Mouse (Mus musculus) CH12.LX (cell line): Measurements from ENCODE around the gene Pgap3. TPM values are rescaled to one million over a fixed set of nuclear protein-coding genes. Genes with fewer than 3 reads are reported as not detected.

Experiments
- DNase-seq: peaks from one replicate; pipeline ENCODE4 v3.0.0-alpha.2; 2013; ENCODE audit errors: extremely low read depth
- H3K27ac ChIP-seq: 2 replicates; pipeline ENCODE4 v1.5.1; 2012; ENCODE audit warnings: low read depth, mild to moderate bottlenecking, control low read depth, moderate library complexity; ENCODE audit not compliant: insufficient read depth
- H3K27me3 ChIP-seq: replicated peaks from 2 replicates; pipeline ENCODE3; 2012; ENCODE audit warnings: inconsistent platforms
- H3K36me3 ChIP-seq, 2 experiments: replicated peaks in 1 of 2; 2 replicates each; pipeline versions ENCODE3 to v1.6.1; 2012; ENCODE audit warnings: inconsistent platforms in 1 of 2, low read length in 1 of 2, mild to moderate bottlenecking in 1 of 2, mixed read lengths in 1 of 2, moderate library complexity in 1 of 2; ENCODE audit not compliant: control insufficient read depth in 1 of 2, insufficient read depth in 1 of 2
- H3K4me1 ChIP-seq, 2 experiments: 2 replicates each; pipeline ENCODE4 v1.6.1; 2012; ENCODE audit warnings: inconsistent platforms in 1 of 2, moderate library complexity in 1 of 2; ENCODE audit not compliant: insufficient read depth in 2 of 2, control insufficient read depth in 1 of 2
- H3K4me2 ChIP-seq: 2 replicates; pipeline ENCODE4 v1.6.1; 2012; ENCODE audit warnings: low read depth, mild to moderate bottlenecking, control low read depth; ENCODE audit not compliant: poor library complexity, insufficient read depth, severe bottlenecking
- H3K4me3 ChIP-seq, 3 experiments: fragments of 150-350 bp in 1 of 3; sonication (generic) in 1 of 3; replicated peaks in 1 of 3; 2 replicates each; pipeline versions ENCODE3 to v1.5.1; 2011 to 2012; ENCODE audit warnings: low read depth in 2 of 3, low read length in 2 of 3, mild to moderate bottlenecking in 2 of 3, moderate library complexity in 2 of 3, control low read depth in 1 of 3, improper control_type of control experiment in 1 of 3, inconsistent platforms in 1 of 3, mixed read lengths in 1 of 3; ENCODE audit not compliant: poor library complexity in 1 of 3
- H3K79me2 ChIP-seq: replicated peaks from 2 replicates; pipeline ENCODE4 v1.6.1; 2012; ENCODE audit warnings: mild to moderate bottlenecking, moderate library complexity; ENCODE audit not compliant: control insufficient read depth, poor library complexity, insufficient read depth, severe bottlenecking; ENCODE audit errors: extremely low read depth
- H3K9ac ChIP-seq: 2 replicates; pipeline ENCODE4 v1.6.1; 2012; ENCODE audit warnings: low read depth, mild to moderate bottlenecking, control low read depth, moderate library complexity; ENCODE audit not compliant: insufficient read depth
- H3K9me3 ChIP-seq: replicated peaks from 2 replicates; pipeline ENCODE3; 2012; ENCODE audit warnings: low read length, inconsistent platforms, mixed read lengths
- CHD1 ChIP-seq: IDR thresholded peaks from 2 replicates; pipeline ENCODE4 v1.6.1; 2012; ENCODE audit warnings: low read depth, low read length, improper control_type of control experiment, inconsistent platforms
- CTCF ChIP-seq, 2 experiments: IDR thresholded peaks in 1 of 2; conservative IDR thresholded peaks in 1 of 2; 2 replicates each; pipeline ENCODE4 v1.5.1; 2011 to 2012; ENCODE audit warnings: low read depth in 2 of 2, low read length in 2 of 2, improper control_type of control experiment in 1 of 2, inconsistent platforms in 1 of 2, mild to moderate bottlenecking in 1 of 2, moderate library complexity in 1 of 2
- E2F4 ChIP-seq: IDR thresholded peaks from 2 replicates; pipeline ENCODE4 v1.6.1; 2011; ENCODE audit warnings: low read depth, low read length, improper control_type of control experiment; ENCODE audit not compliant: insufficient replicate concordance
- ETS1 ChIP-seq: conservative IDR thresholded peaks from 2 replicates; pipeline ENCODE4 v1.6.1; 2012; ENCODE audit warnings: low read depth, mild to moderate bottlenecking, inconsistent platforms, low read length, improper control_type of control experiment, moderate library complexity
- IRF4 ChIP-seq: IDR thresholded peaks from 2 replicates; pipeline ENCODE4 v1.6.1; 2014; ENCODE audit warnings: low read depth, mild to moderate bottlenecking, inconsistent platforms, low read length, improper control_type of control experiment
- JUN ChIP-seq: IDR thresholded peaks from 2 replicates; pipeline ENCODE4 v1.6.1; 2011; ENCODE audit warnings: low read depth, mild to moderate bottlenecking, low read length, improper control_type of control experiment, moderate library complexity; ENCODE audit not compliant: insufficient read depth
- MAFK ChIP-seq: IDR thresholded peaks from 2 replicates; pipeline ENCODE4 v1.6.1; 2011; ENCODE audit warnings: low read length, improper control_type of control experiment; ENCODE audit not compliant: insufficient replicate concordance
- MAX ChIP-seq: IDR thresholded peaks from 2 replicates; pipeline ENCODE4 v1.6.1; 2011; ENCODE audit warnings: low read length, improper control_type of control experiment
- MXI1 ChIP-seq: IDR thresholded peaks from 2 replicates; pipeline ENCODE4 v1.6.1; 2011; ENCODE audit warnings: mild to moderate bottlenecking, low read depth, low read length, improper control_type of control experiment
- MYC ChIP-seq: IDR thresholded peaks from 2 replicates; pipeline ENCODE4 v1.6.1; 2011; ENCODE audit warnings: low read depth, mild to moderate bottlenecking, improper control_type of control experiment, low read length
- NRF1 ChIP-seq: IDR thresholded peaks from 2 replicates; pipeline ENCODE4 v1.6.1; 2014; ENCODE audit warnings: low read depth, mild to moderate bottlenecking, inconsistent platforms, low read length, improper control_type of control experiment, moderate library complexity
- POLR2A ChIP-seq: IDR thresholded peaks from 2 replicates; pipeline ENCODE4 v1.6.1; 2011; ENCODE audit warnings: low read depth, mild to moderate bottlenecking, improper control_type of control experiment, low read length
- RCOR1 ChIP-seq: conservative IDR thresholded peaks from 2 replicates; pipeline ENCODE4 v1.6.1; 2012; ENCODE audit warnings: low read depth, mild to moderate bottlenecking, inconsistent platforms, low read length, improper control_type of control experiment
- SIN3A ChIP-seq: IDR thresholded peaks from 2 replicates; pipeline ENCODE4 v1.6.1; 2012; ENCODE audit warnings: low read length, improper control_type of control experiment, inconsistent platforms
- SMC3 ChIP-seq: IDR thresholded peaks from 2 replicates; pipeline ENCODE4 v1.6.1; 2011; ENCODE audit warnings: low read depth, low read length, improper control_type of control experiment
- TCF12 ChIP-seq: IDR thresholded peaks from 2 replicates; pipeline ENCODE4 v1.6.1; 2014; ENCODE audit warnings: low read depth, mild to moderate bottlenecking, inconsistent platforms, low read length, improper control_type of control experiment
- UBTF ChIP-seq: IDR thresholded peaks from 2 replicates; pipeline ENCODE4 v1.6.1; 2012; ENCODE audit warnings: low read depth, mild to moderate bottlenecking, inconsistent platforms, low read length, improper control_type of control experiment, moderate library complexity
- USF2 ChIP-seq: conservative IDR thresholded peaks from 2 replicates; pipeline ENCODE4 v1.6.1; 2011; ENCODE audit warnings: low read depth, low read length, improper control_type of control experiment
- ZC3H11A ChIP-seq: IDR thresholded peaks from 2 replicates; pipeline ENCODE4 v1.6.1; 2012; ENCODE audit warnings: low read depth, mild to moderate bottlenecking, inconsistent platforms, low read length, improper control_type of control experiment
- ZKSCAN1 ChIP-seq: IDR thresholded peaks from 2 replicates; pipeline ENCODE4 v1.6.1; 2012; ENCODE audit warnings: low read depth, inconsistent platforms, low read length, improper control_type of control experiment, borderline replicate concordance
- ZMIZ1 ChIP-seq: IDR thresholded peaks from 2 replicates; pipeline ENCODE4 v1.6.1; 2012; ENCODE audit warnings: low read depth, mild to moderate bottlenecking, inconsistent platforms, low read length, improper control_type of control experiment
- dilution Hi-C: fragments of 300-500 bp; cut with MboI; formaldehyde crosslinking; loops from 2 replicates; pipeline ENCODE4 v1.14.3; 2020; ENCODE audit warnings: low sequenced_read_pairs; ENCODE audit not compliant: extremely low pct_unique_long_range_greater_than_20kb, extremely low pct_ligation_motif_present
- in situ Hi-C: fragments of 300-500 bp; cut with MboI; formaldehyde crosslinking; loops from 3 replicates; pipeline ENCODE4 v1.14.3; 2019; ENCODE audit warnings: low sequenced_read_pairs, low pct_ligation_motif_present, low pct_unique_long_range_greater_than_20kb, mixed read lengths
- polyA plus RNA-seq: library from polyadenylated mRNA; unstranded; fragments of >175 nt; gene quantifications from 2 replicates; pipeline ENCODE4 v1.2.1, GENCODE M21; 2012; ENCODE audit warnings: low read depth; ENCODE audit not compliant: insufficient read length
- total RNA-seq, 2 experiments: library from RNA; depleted of rRNA; stranded (reverse); fragments of 300-350 nt in 1 of 2; fragments of >200 nt in 1 of 2; gene quantifications; 2 replicates each; pipeline ENCODE4 v1.2.3; 2012 to 2014

Gene Pgap3
- total and polyA plus RNA-seq, 3 experiments = 3.3 to 6.9 (median 6.5) TPM

- H3K36me3 ChIP-seq = peaks cover 0 to under 1% of the 10 kb centered on the region in 2 experiments
- TF ChIP-seq POLR2A (no peak), SMC3 (no peak), UBTF (no peak), MXI1 (no peak), MAFK (no peak), MYC (no peak), NRF1 (no peak), ZMIZ1 (no peak), MAX (no peak), RCOR1 (no peak), ZC3H11A (no peak), USF2 (no peak)
- no peak within 1 kb of the TSS for H3K4me2 ChIP-seq
- no peaks in the 10 kb centered on the region for H3K27me3 ChIP-seq
- H3K27ac ChIP-seq = no peak within 1 kb of the TSS
- H3K9me3 ChIP-seq = peaks cover 6% of the 10 kb centered on the region
- DNase-seq = no peak
- no peaks in the 10 kb centered on the region for H3K79me2 ChIP-seq
- dilution Hi-C loops (no loop called here), in situ Hi-C loops (loop anchor here (5.0 kb wide), 1 partner anchor 89 kb away; the partner anchor contains the start of gene Stard3)
- H3K9ac ChIP-seq = no peak within 1 kb of the TSS
- H3K4me1 ChIP-seq = peaks cover 22 to 43% of the 10 kb centered on the region in 2 experiments
- H3K4me3 ChIP-seq = no peak within 1 kb of the TSS
These were observed 45.9 kb upstream of the Pgap3 start, which contains the start of gene Grb7 for GRCm38 (mm10) chr11:98446213-98446561. Gene Grb7 (plus strand): TSS chr11:98446394.

GRCm38 (mm10) chr11:98445679-98446078 lies 45.4 kb upstream of the Pgap3 start:
- Histone ChIP-seq H3K4me3 (no peak overlapping the region), H3K4me1 (peaks cover 18 to 37% of the 10 kb centered on the region in 2 experiments), H3K9ac (no peak overlapping the region), H3K4me2 (no peak overlapping the region), H3K36me3 (no peaks in the 10 kb centered on the region), H3K27me3 (no peaks in the 10 kb centered on the region), H3K27ac (no peak overlapping the region), H3K9me3 (peaks cover 6% of the 10 kb centered on the region), H3K79me2 (no peaks in the 10 kb centered on the region)
- dilution Hi-C loops (no loop called here), in situ Hi-C loops (loop anchor here (5.0 kb wide), 1 partner anchor 88 kb away; the partner anchor contains the start of gene Stard3)
- TF ChIP-seq CHD1 = no peak
- no peak for TF ChIP-seq SIN3A
- no peak for TF ChIP-seq JUN
- no peak for TF ChIP-seq RCOR1
- TF ChIP-seq TCF12 = no peak
- TF ChIP-seq ZC3H11A = no peak
- no peak for TF ChIP-seq IRF4
- TF ChIP-seq ZKSCAN1 = no peak
- TF ChIP-seq MYC = no peak
- TF ChIP-seq CTCF (conservative IDR thresholded peaks at IDR 0.05 in 1 of 2, IDR thresholded peaks at IDR 0.05 in 1 of 2; ENCODE audit: low read depth in 2 of 2, low read length in 2 of 2) = no peak
- no peak for TF ChIP-seq MAFK
- TF ChIP-seq E2F4 = no peak
- no peak for TF ChIP-seq ETS1
- no peak for DNase-seq
